Mouse (Mus musculus): ENCODE data around the gene Grhpr.

- TF ChIP-seq POLR2A (IDR thresholded peaks at IDR 0.05; ENCODE audit: low read depth, low read length) (no peak; the same call in 1 of the 2 replicates), CTCF (IDR thresholded peaks at IDR 0.05; ENCODE audit: extremely low read depth, insufficient read depth, insufficient read length, insufficient replicate concordance) (no peak)
Measured at GRCm38 (mm10) chr4:44967402-44967801, 13.8 kb upstream of the Grhpr start.

Data from spleen, adult 2 months (tissue).